25 mouse cellular contexts compared by ENCODE assay signal in the genomic region with DNA sequence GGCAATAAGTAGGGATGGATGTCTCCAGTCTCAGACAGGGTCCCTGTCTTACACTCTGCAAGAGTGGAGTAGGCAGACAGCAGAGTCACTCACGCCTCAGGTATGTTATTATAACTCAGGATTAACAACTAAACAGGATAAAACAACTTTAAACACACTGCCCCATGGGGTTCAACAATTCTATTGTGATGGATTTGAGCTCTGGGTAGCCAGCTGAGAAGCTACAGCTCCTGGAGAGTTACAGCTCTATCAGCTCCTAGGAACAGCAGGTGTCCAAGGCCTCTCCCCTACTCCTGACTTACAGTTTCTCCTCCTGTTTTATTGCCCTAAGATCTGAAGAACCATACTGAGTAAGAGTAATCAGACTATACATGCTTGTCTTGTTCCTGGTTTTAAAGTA.
DNase-seq lines count a peak whose midpoint lies in the region; ATAC-seq and TF ChIP-seq lines count a peak whose summit lies in the region.
"Had no signal": no experiment of that assay in that cellular context is flagged by ENCODE, and none has a peak within 500 bp of the region (broad histone marks: within the 10 kb centered on the region; RNA-seq: fewer than 3 reads in every experiment).

No protein-coding gene starts in this region.

- TF ChIP-seq POLR2A in ES-Bruce4 (IDR thresholded peaks at IDR 0.05; ENCODE audit: insufficient read depth, low read length) = no peak

- DNase-seq in R1 (ENCODE audit: low read depth, low spot score) (peak; percentile 88), ZHBTc4 (ENCODE audit: low read depth, low spot score) (peak; percentile 78)
- no peak for DNase-seq in midbrain, embryonic 10.5 days (ENCODE audit: low spot score)
- DNase-seq: adrenal gland, adult 2 months; adrenal gland, postnatal 10 days; adrenal gland, postnatal 25 days; B cell, adult 2 months; cerebellum, adult 11 months; cerebellum, adult 18-20 months; cerebellum, adult 8-10 months; cerebellum, adult 9-11 months; cerebellum, postnatal 14 days; cerebellum, postnatal 36 days had no signal

- H3K27ac ChIP-seq in ES-Bruce4 (ENCODE audit: insufficient read depth, low read length) = no peak overlapping the region
- H3K27ac ChIP-seq in midbrain, embryonic 10.5 days (replicated peaks) = no peak overlapping the region
- H3K27ac ChIP-seq: embryonic facial prominence, embryonic 10.5 days; embryonic facial prominence, embryonic 12.5 days; forebrain, embryonic 10.5 days; forebrain, embryonic 12.5 days had no signal

- no peak overlapping the region for H3K9ac ChIP-seq in ES-Bruce4 (ENCODE audit: low read depth, poor library complexity, severe bottlenecking)
- H3K9ac ChIP-seq: embryonic facial prominence, embryonic 12.5 days; forebrain, embryonic 12.5 days had no signal

- peaks cover 5% of the 10 kb centered on the region for H3K4me1 ChIP-seq in ES-Bruce4 (ENCODE audit: control insufficient read depth, insufficient read depth, low read length)
- H3K4me1 ChIP-seq in midbrain, embryonic 10.5 days = no peaks in the 10 kb centered on the region
- H3K4me1 ChIP-seq: embryonic facial prominence, embryonic 10.5 days; embryonic facial prominence, embryonic 12.5 days; forebrain, embryonic 10.5 days; forebrain, embryonic 12.5 days had no signal

- no peaks in the 10 kb centered on the region for H3K36me3 ChIP-seq in ES-Bruce4 (ENCODE audit: control insufficient read depth, insufficient read depth, low read length, poor library complexity, severe bottlenecking)
- H3K36me3 ChIP-seq in midbrain, embryonic 10.5 days = no peaks in the 10 kb centered on the region
- H3K36me3 ChIP-seq: embryonic facial prominence, embryonic 10.5 days; embryonic facial prominence, embryonic 12.5 days; forebrain, embryonic 10.5 days; forebrain, embryonic 12.5 days; G1E had no signal

- 15% methylated on average over 1 of the region's 1 CpGs for WGBS in midbrain, embryonic 10.5 days

- no peak for ATAC-seq in erythroid progenitor cell, adult 5-6 weeks (replicated peaks; ENCODE audit: low FRiP score, poor library complexity, severe bottlenecking)
- ATAC-seq: CD4-positive, CD25-positive, alpha-beta regulatory T cell, adult 4 months; forebrain, embryonic 14.5 days; forebrain, embryonic 16.5 days; Patski had no signal

- TF ChIP-seq CTCF in ES-Bruce4 (IDR thresholded peaks at IDR 0.05; ENCODE audit: low read depth, low read length) = no peak

- H3K27me3 ChIP-seq in ES-Bruce4 (ENCODE audit: control insufficient read depth, insufficient read depth, low read length, poor library complexity, severe bottlenecking) = no peaks in the 10 kb centered on the region; the same call in none of the 2 replicates
- no peaks in the 10 kb centered on the region for H3K27me3 ChIP-seq in midbrain, embryonic 10.5 days (ENCODE audit: low read depth, poor library complexity, severe bottlenecking)
- H3K27me3 ChIP-seq: CH12.LX; embryonic facial prominence, embryonic 12.5 days; forebrain, embryonic 12.5 days; Patski had no signal

- peaks cover 28% of the 10 kb centered on the region for H3K9me3 ChIP-seq in ES-Bruce4 (replicated peaks; ENCODE audit: control insufficient read depth, insufficient read depth, low read length, poor library complexity, severe bottlenecking)
- peaks cover 10% of the 10 kb centered on the region for H3K9me3 ChIP-seq in midbrain, embryonic 10.5 days (replicated peaks)
- H3K9me3 ChIP-seq: forebrain, embryonic 12.5 days; G1E had no signal

- 0 out of 2 replicates have a peak, but pooled peaks have one; percentile 15 for TF ChIP-seq EP300 in ES-Bruce4 (IDR thresholded peaks at IDR 0.05; ENCODE audit: insufficient read depth, low read depth, low read length)

- no peak overlapping the region for H3K4me3 ChIP-seq in ES-Bruce4 (ENCODE audit: low read depth, low read length)
- H3K4me3 ChIP-seq in midbrain, embryonic 10.5 days = no peak overlapping the region
- H3K4me3 ChIP-seq: embryonic facial prominence, embryonic 10.5 days; embryonic facial prominence, embryonic 12.5 days; forebrain, embryonic 10.5 days; forebrain, embryonic 12.5 days had no signal
